Mouse (Mus musculus) liver, embryonic 14.5 days (tissue): ENCODE measurements around the gene Tmem253. TPM values are rescaled to one million over a fixed set of nuclear protein-coding genes. Genes with fewer than 3 reads are reported as not detected.

Experiments used
- ATAC-seq: fragments of 200-750 bp; cut with Nextera tagmentation; 2 replicates; pipeline ENCODE4 v1.8.0; 2017; ENCODE audit warnings: moderate number of reproducible peaks, mild to moderate bottlenecking, moderate library complexity; ENCODE audit not compliant: insufficient read depth
- DNase-seq, 3 experiments: peaks; one replicate each; pipeline ENCODE4 v3.0.0-alpha.2; 2012 to 2013; ENCODE audit warnings: low read depth in 3 of 3, low spot score in 3 of 3
- H3K27ac ChIP-seq: fragments of 300-500 bp; sonication (generic); 2 replicates; pipeline ENCODE4 v1.5.1; 2014; ENCODE audit warnings: moderate library complexity, mild to moderate bottlenecking, control low read depth, inconsistent platforms
- H3K27me3 ChIP-seq: fragments of 300-500 bp; sonication (generic); 2 replicates; pipeline ENCODE4 v1.6.1; 2014; ENCODE audit warnings: mild to moderate bottlenecking, low read length, moderate library complexity; ENCODE audit not compliant: control insufficient read depth, insufficient read depth
- H3K36me3 ChIP-seq: fragments of 300-500 bp; sonication (generic); replicated peaks from 2 replicates; pipeline ENCODE4 v1.6.1; 2014; ENCODE audit warnings: low read depth; ENCODE audit not compliant: control insufficient read depth, insufficient read depth
- H3K4me1 ChIP-seq, 2 experiments: fragments of 200-500 bp in 1 of 2; fragments of 300-500 bp in 1 of 2; sonication (generic) in 1 of 2; replicated peaks; 2 replicates each; pipeline ENCODE4 v1.6.1; 2012 to 2014; ENCODE audit warnings: antibody characterized with exemption in 1 of 2, inconsistent platforms in 1 of 2, low read length in 1 of 2; ENCODE audit not compliant: control insufficient read depth in 2 of 2, insufficient read depth in 2 of 2
- H3K4me2 ChIP-seq: fragments of 300-500 bp; sonication (generic); 2 replicates; pipeline ENCODE4 v1.6.1; 2014; ENCODE audit warnings: low read depth, mild to moderate bottlenecking, control low read depth, moderate library complexity
- H3K4me3 ChIP-seq, 2 experiments: fragments of 200-500 bp in 1 of 2; fragments of 300-500 bp in 1 of 2; sonication (generic) in 1 of 2; 2 replicates each; pipeline ENCODE4 v1.5.1; 2012 to 2014; ENCODE audit warnings: low read depth in 2 of 2, low read length in 2 of 2, mild to moderate bottlenecking in 2 of 2, control low read depth in 1 of 2, inconsistent platforms in 1 of 2, moderate library complexity in 1 of 2; ENCODE audit not compliant: insufficient read depth in 1 of 2
- H3K9ac ChIP-seq: fragments of 300-500 bp; sonication (generic); replicated peaks from 2 replicates; pipeline ENCODE4 v1.6.1; 2014; ENCODE audit warnings: mild to moderate bottlenecking, control low read depth, moderate library complexity
- H3K9me3 ChIP-seq: fragments of 300-500 bp; sonication (generic); 2 replicates; pipeline ENCODE4 v1.6.1; 2016; ENCODE audit warnings: low read length, mixed read lengths; ENCODE audit not compliant: control insufficient read depth
- CTCF ChIP-seq: IDR thresholded peaks from 2 replicates; pipeline ENCODE4 v1.5.1; 2016; ENCODE audit warnings: antibody characterized with exemption, low read depth, control low read depth
- EP300 ChIP-seq: IDR thresholded peaks from 2 replicates; pipeline ENCODE4 v1.6.1; 2016; ENCODE audit warnings: antibody characterized with exemption, low read depth
- WGBS: fragments of 180-500 bp; shearing (Covaris S2); extraction: QIAGEN DNeasy Blood & Tissue Kit; methylation state at CpG from one replicate; pipeline ENCODE4 v1.1.7; 2014; ENCODE audit not compliant: insufficient replicate concordance; 5-methylcytosine and 5-hydroxymethylcytosine counted together
- polyA plus RNA-seq, 2 experiments: library from polyadenylated mRNA; depleted of rRNA in 1 of 2; stranded (reverse) in 1 of 2; unstranded in 1 of 2; fragments of >200 nt; fragmentation: Nextera tagmentation in 1 of 2; extraction: Ambion mirVana in 1 of 2; gene quantifications; 2 replicates each; pipeline versions ENCODE4 v1.2.1 to v1.2.3; 2012 to 2014

The Tmem253 gene
- polyA plus RNA-seq, 2 experiments: 0.08 to 0.24 TPM

DNA sequence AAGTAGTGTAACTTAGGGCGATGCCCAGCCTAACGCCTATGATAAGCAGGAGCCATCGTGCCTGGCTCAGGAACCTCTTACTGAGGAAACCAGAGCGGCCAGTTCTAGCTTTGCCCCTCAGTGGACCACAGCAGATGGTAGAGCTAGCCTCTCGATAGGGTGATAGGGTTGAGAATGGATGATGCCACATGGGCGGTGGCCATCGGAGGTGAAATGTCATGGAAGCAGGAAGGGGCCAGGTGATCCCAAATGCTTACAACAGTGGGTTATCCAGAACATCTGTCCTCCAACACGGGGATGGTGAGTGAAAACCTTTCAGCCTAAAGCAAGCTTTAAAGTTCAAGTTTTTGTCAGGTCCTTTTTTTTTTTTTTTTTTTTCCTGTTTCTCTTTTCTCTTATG, 46.3 kb downstream of the Tmem253 start:
- TF ChIP-seq CTCF (no peak), EP300 (no peak)
- H3K27ac ChIP-seq: no peak overlapping the region
- 64% methylated on average over 8 of the region's 8 CpGs for WGBS

GRCm38 (mm10) chr14:52066135-52066534, 50.7 kb downstream of the Tmem253 start:
- Histone ChIP-seq H3K4me3 (no peak overlapping the region), H3K27ac (no peak overlapping the region), H3K9me3 (no peaks in the 10 kb centered on the region), H3K27me3 (no peaks in the 10 kb centered on the region), H3K9ac (no peak overlapping the region), H3K36me3 (no peaks in the 10 kb centered on the region), H3K4me2 (no peak overlapping the region), H3K4me1 (no peaks in the 10 kb centered on the region)
- WGBS: 50% methylated on average over 4 of the region's 4 CpGs
- DNase-seq (no peak), ATAC-seq (no peak)
- TF ChIP-seq EP300: no peak
- no peak for TF ChIP-seq CTCF

More for the DNA sequence above, 46.3 kb downstream of the Tmem253 start:
- Histone ChIP-seq H3K36me3 (no peaks in the 10 kb centered on the region), H3K27me3 (no peaks in the 10 kb centered on the region), H3K4me1 (no peaks in the 10 kb centered on the region), H3K4me2 (no peak overlapping the region), H3K9me3 (no peaks in the 10 kb centered on the region), H3K9ac (no peak overlapping the region), H3K4me3 (no peak overlapping the region)
- DNase-seq: no peak
- ATAC-seq: no peak

Other genes with a start within 250 kb of the Tmem253 start
- not detected in 2 replicates for gene Ang4, start 242.1 kb upstream of the Tmem253 start, polyA plus RNA-seq (2012; rRNA removed)
- not detected in 2 replicates for gene Ang4, start 242.1 kb upstream of the Tmem253 start, polyA plus RNA-seq (2014; fragmentation: Nextera tagmentation; extraction: Ambion mirVana)
- gene AY358078, start 215.6 kb upstream of the Tmem253 start, polyA plus RNA-seq (2012; rRNA removed): not detected in 2 replicates
- gene AY358078, start 215.6 kb upstream of the Tmem253 start, polyA plus RNA-seq (2014; fragmentation: Nextera tagmentation; extraction: Ambion mirVana): not detected in 2 replicates
- gene Ear6, start 162.0 kb upstream of the Tmem253 start, polyA plus RNA-seq (2012; rRNA removed): 13.2 and 25.0 TPM in 2 replicates
- gene Ear6, start 162.0 kb upstream of the Tmem253 start, polyA plus RNA-seq (2014; fragmentation: Nextera tagmentation; extraction: Ambion mirVana): 2.4 and 3.9 TPM in 2 replicates
- gene Mettl17, start 130.8 kb upstream of the Tmem253 start, polyA plus RNA-seq (2012; rRNA removed): 7.5 and 9.5 TPM in 2 replicates
- gene Mettl17, start 130.8 kb upstream of the Tmem253 start, polyA plus RNA-seq (2014; fragmentation: Nextera tagmentation; extraction: Ambion mirVana): 10.2 and 10.8 TPM in 2 replicates
- 0.15 and 0.23 TPM in 2 replicates for gene Slc39a2, start 122.8 kb upstream of the Tmem253 start, polyA plus RNA-seq (2012; rRNA removed)
- gene Slc39a2, start 122.8 kb upstream of the Tmem253 start, polyA plus RNA-seq (2014; fragmentation: Nextera tagmentation; extraction: Ambion mirVana): 0.05 TPM in 1 of 2 replicates, not detected in the other
- gene Ndrg2, start 101.5 kb upstream of the Tmem253 start, polyA plus RNA-seq (2012; rRNA removed): 11.6 and 11.7 TPM in 2 replicates
- 13.5 and 14.7 TPM in 2 replicates for gene Ndrg2, start 101.5 kb upstream of the Tmem253 start, polyA plus RNA-seq (2014; fragmentation: Nextera tagmentation; extraction: Ambion mirVana)
- gene Tppp2, start 97.2 kb upstream of the Tmem253 start, polyA plus RNA-seq (2012; rRNA removed): not detected in 2 replicates
- not detected in 2 replicates for gene Tppp2, start 97.2 kb upstream of the Tmem253 start, polyA plus RNA-seq (2014; fragmentation: Nextera tagmentation; extraction: Ambion mirVana)
- not detected in 2 replicates for gene Rnase13, start 92.9 kb upstream of the Tmem253 start, polyA plus RNA-seq (2012; rRNA removed)
- gene Rnase13, start 92.9 kb upstream of the Tmem253 start, polyA plus RNA-seq (2014; fragmentation: Nextera tagmentation; extraction: Ambion mirVana): not detected in 2 replicates
- 14.1 and 15.3 TPM in 2 replicates for gene Arhgef40, start 30.9 kb upstream of the Tmem253 start, polyA plus RNA-seq (2012; rRNA removed)
- gene Arhgef40, start 30.9 kb upstream of the Tmem253 start, polyA plus RNA-seq (2014; fragmentation: Nextera tagmentation; extraction: Ambion mirVana): 9.4 and 16.5 TPM in 2 replicates
- gene Zfp219, start 5.1 kb downstream of the Tmem253 start, polyA plus RNA-seq (2012; rRNA removed): 9.7 and 10.4 TPM in 2 replicates
- gene Zfp219, start 5.1 kb downstream of the Tmem253 start, polyA plus RNA-seq (2014; fragmentation: Nextera tagmentation; extraction: Ambion mirVana): 7.4 and 9.8 TPM in 2 replicates
- gene Olfr221, start 26.8 kb downstream of the Tmem253 start, polyA plus RNA-seq (2012; rRNA removed): not detected in 2 replicates
- not detected in 2 replicates for gene Olfr221, start 26.8 kb downstream of the Tmem253 start, polyA plus RNA-seq (2014; fragmentation: Nextera tagmentation; extraction: Ambion mirVana)
- gene Hnrnpc, start 88.4 kb downstream of the Tmem253 start, polyA plus RNA-seq (2012; rRNA removed): 94.9 and 161 TPM in 2 replicates
- gene Hnrnpc, start 88.4 kb downstream of the Tmem253 start, polyA plus RNA-seq (2014; fragmentation: Nextera tagmentation; extraction: Ambion mirVana): 240 and 269 TPM in 2 replicates
- 0.31 and 0.41 TPM in 2 replicates for gene Rpgrip1, start 95.0 kb downstream of the Tmem253 start, polyA plus RNA-seq (2012; rRNA removed)
- gene Rpgrip1, start 95.0 kb downstream of the Tmem253 start, polyA plus RNA-seq (2014; fragmentation: Nextera tagmentation; extraction: Ambion mirVana): 48.5 and 50.1 TPM in 2 replicates
- gene Supt16, start 181.8 kb downstream of the Tmem253 start, polyA plus RNA-seq (2012; rRNA removed): 15.4 and 25.2 TPM in 2 replicates
- gene Supt16, start 181.8 kb downstream of the Tmem253 start, polyA plus RNA-seq (2014; fragmentation: Nextera tagmentation; extraction: Ambion mirVana): 35.6 and 39.9 TPM in 2 replicates
- gene Chd8, start 242.1 kb downstream of the Tmem253 start, polyA plus RNA-seq (2012; rRNA removed): 9.7 and 13.1 TPM in 2 replicates
- 13.9 and 14.0 TPM in 2 replicates for gene Chd8, start 242.1 kb downstream of the Tmem253 start, polyA plus RNA-seq (2014; fragmentation: Nextera tagmentation; extraction: Ambion mirVana)